Mouse (Mus musculus): ENCODE measurements around the gene Cdk13. TPM values are rescaled to one million over a fixed set of nuclear protein-coding genes. Genes with fewer than 3 reads are reported as not detected.

Cdk13 gene
- polyA plus RNA-seq, 1 experiment from 2014 or later: 16.2 TPM

GRCm38 (mm10) chr13:17773112-17773511, 31.8 kb downstream of the Cdk13 start:
- no peak for DNase-seq (ENCODE audit: low spot score)
- Histone ChIP-seq H3K9me3 (replicated peaks; ENCODE audit: low read length) (no peaks in the 10 kb centered on the region), H3K36me3 (ENCODE audit: insufficient read depth, low read length) (peaks cover 5% of the 10 kb centered on the region), H3K27me3 (ENCODE audit: insufficient read depth, low read length) (no peaks in the 10 kb centered on the region), H3K4me2 (ENCODE audit: low read length) (no peak overlapping the region), H3K9ac (ENCODE audit: low read depth, low read length) (no peak overlapping the region), H3K4me1 (replicated peaks; ENCODE audit: insufficient read depth, low read length) (no peaks in the 10 kb centered on the region), H3K27ac (no peak overlapping the region), H3K4me3 (replicated peaks; ENCODE audit: low read depth, low read length) (no peak overlapping the region)
- no peak for ATAC-seq (replicated peaks; ENCODE audit: low FRiP score, low read depth)
- no peak for TF ChIP-seq CTCF (IDR thresholded peaks at IDR 0.05; ENCODE audit: low read depth)

- H3K4me3 ChIP-seq (replicated peaks; ENCODE audit: low read depth, low read length): no peak overlapping the region
- ATAC-seq (replicated peaks; ENCODE audit: low FRiP score, low read depth) (no peak), DNase-seq (ENCODE audit: low spot score) (no peak)
- 79% methylated on average over 6 of the region's 6 CpGs for WGBS
- no peaks in the 10 kb centered on the region for H3K4me1 ChIP-seq (replicated peaks; ENCODE audit: insufficient read depth, low read length)
- H3K27ac ChIP-seq: no peak overlapping the region
- no peaks in the 10 kb centered on the region for H3K9me3 ChIP-seq (replicated peaks; ENCODE audit: low read length)
- H3K9ac ChIP-seq (ENCODE audit: low read depth, low read length): no peak overlapping the region
- no peak for TF ChIP-seq CTCF (IDR thresholded peaks at IDR 0.05; ENCODE audit: low read depth)
- no peak overlapping the region for H3K4me2 ChIP-seq (ENCODE audit: low read length)
- peaks cover 5% of the 10 kb centered on the region for H3K36me3 ChIP-seq (ENCODE audit: insufficient read depth, low read length)
- no peaks in the 10 kb centered on the region for H3K27me3 ChIP-seq (ENCODE audit: insufficient read depth, low read length)
Measured at GRCm38 (mm10) chr13:17772574-17772973, 32.3 kb downstream of the Cdk13 start.

- no peak for ATAC-seq (replicated peaks; ENCODE audit: low FRiP score, low read depth)
- Histone ChIP-seq H3K36me3 (ENCODE audit: insufficient read depth, low read length) (peaks cover 7% of the 10 kb centered on the region; the same call in 1 of the 2 replicates), H3K4me3 (replicated peaks; ENCODE audit: low read depth, low read length) (no peak overlapping the region), H3K4me1 (replicated peaks; ENCODE audit: insufficient read depth, low read length) (no peaks in the 10 kb centered on the region), H3K9ac (ENCODE audit: low read depth, low read length) (no peak overlapping the region), H3K27me3 (ENCODE audit: insufficient read depth, low read length) (no peaks in the 10 kb centered on the region), H3K4me2 (ENCODE audit: low read length) (no peak overlapping the region), H3K27ac (no peak overlapping the region), H3K9me3 (replicated peaks; ENCODE audit: low read length) (no peaks in the 10 kb centered on the region)
- no peak for DNase-seq (ENCODE audit: low spot score)
- 93% methylated on average over 1 of the region's 1 CpGs for WGBS
- no peak for TF ChIP-seq CTCF (IDR thresholded peaks at IDR 0.05; ENCODE audit: low read depth)
Measured at GRCm38 (mm10) chr13:17762405-17762804, 42.5 kb downstream of the Cdk13 start.

- no peak for TF ChIP-seq CTCF (IDR thresholded peaks at IDR 0.05; ENCODE audit: low read depth)
- no peak overlapping the region for H3K4me2 ChIP-seq (ENCODE audit: low read length)
- H3K4me3 ChIP-seq (replicated peaks; ENCODE audit: low read depth, low read length): no peak overlapping the region
- no peaks in the 10 kb centered on the region for H3K4me1 ChIP-seq (replicated peaks; ENCODE audit: insufficient read depth, low read length)
- H3K27me3 ChIP-seq (ENCODE audit: insufficient read depth, low read length): no peaks in the 10 kb centered on the region
- H3K9ac ChIP-seq (ENCODE audit: low read depth, low read length): no peak overlapping the region
- WGBS: 71% methylated on average over 4 of the region's 4 CpGs
- DNase-seq (ENCODE audit: low spot score) (no peak), ATAC-seq (replicated peaks; ENCODE audit: low FRiP score, low read depth) (no peak)
- H3K27ac ChIP-seq: no peak overlapping the region
- H3K36me3 ChIP-seq (ENCODE audit: insufficient read depth, low read length): peaks cover 6% of the 10 kb centered on the region; the same call in 1 of the 2 replicates
- H3K9me3 ChIP-seq (replicated peaks; ENCODE audit: low read length): no peaks in the 10 kb centered on the region
Measured at GRCm38 (mm10) chr13:17754997-17755396, 49.9 kb downstream of the Cdk13 start.

GRCm38 (mm10) chr13:17728798-17729197, 76.1 kb downstream of the Cdk13 start:
- H3K27me3 ChIP-seq (ENCODE audit: insufficient read depth, low read length): no peaks in the 10 kb centered on the region
- H3K36me3 ChIP-seq (ENCODE audit: insufficient read depth, low read length): peaks cover 12% of the 10 kb centered on the region; the same call in 1 of the 2 replicates
- no peak overlapping the region for H3K27ac ChIP-seq
- H3K9me3 ChIP-seq (replicated peaks; ENCODE audit: low read length): no peaks in the 10 kb centered on the region
- TF ChIP-seq CTCF (IDR thresholded peaks at IDR 0.05; ENCODE audit: low read depth): no peak
- no peak overlapping the region for H3K9ac ChIP-seq (ENCODE audit: low read depth, low read length)
- H3K4me3 ChIP-seq (replicated peaks; ENCODE audit: low read depth, low read length): no peak overlapping the region
- H3K4me1 ChIP-seq (replicated peaks; ENCODE audit: insufficient read depth, low read length): no peaks in the 10 kb centered on the region
- DNase-seq (ENCODE audit: low spot score): no peak
- no peak for ATAC-seq (replicated peaks; ENCODE audit: low FRiP score, low read depth)
- WGBS: 96% methylated on average over 3 of the region's 3 CpGs
- no peak overlapping the region for H3K4me2 ChIP-seq (ENCODE audit: low read length)

DNA sequence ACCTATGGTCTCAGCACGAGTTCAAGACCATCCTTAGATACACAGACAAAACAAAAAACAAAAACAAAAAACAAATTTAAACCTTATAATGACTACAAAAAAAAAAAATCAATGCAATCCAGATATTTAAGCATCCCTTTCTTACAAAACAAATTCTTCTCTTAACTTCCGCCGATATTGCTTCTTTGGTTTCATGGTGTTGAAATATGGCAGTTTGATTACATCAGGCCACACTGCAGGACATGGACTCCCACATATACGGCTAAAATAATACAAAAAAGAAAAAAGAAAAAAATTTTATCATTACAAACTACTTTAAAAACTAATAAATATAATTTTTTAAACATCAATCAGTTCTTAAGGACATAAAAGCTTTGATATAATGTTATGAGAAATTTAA, 77.0 kb downstream of the Cdk13 start:
- H3K9me3 ChIP-seq (replicated peaks; ENCODE audit: low read length): no peaks in the 10 kb centered on the region
- no peaks in the 10 kb centered on the region for H3K27me3 ChIP-seq (ENCODE audit: insufficient read depth, low read length)
- WGBS: 89% methylated on average over 4 of the region's 4 CpGs
- H3K9ac ChIP-seq (ENCODE audit: low read depth, low read length): no peak overlapping the region
- no peak overlapping the region for H3K4me2 ChIP-seq (ENCODE audit: low read length)
- ATAC-seq (replicated peaks; ENCODE audit: low FRiP score, low read depth): no peak
- H3K4me3 ChIP-seq (replicated peaks; ENCODE audit: low read depth, low read length): no peak overlapping the region
- no peak for DNase-seq (ENCODE audit: low spot score)
- no peak overlapping the region for H3K27ac ChIP-seq
- TF ChIP-seq CTCF (IDR thresholded peaks at IDR 0.05; ENCODE audit: low read depth): no peak
- H3K4me1 ChIP-seq (replicated peaks; ENCODE audit: insufficient read depth, low read length): no peaks in the 10 kb centered on the region
- peaks cover 12% of the 10 kb centered on the region; the same call in 1 of the 2 replicates for H3K36me3 ChIP-seq (ENCODE audit: insufficient read depth, low read length)

DNA sequence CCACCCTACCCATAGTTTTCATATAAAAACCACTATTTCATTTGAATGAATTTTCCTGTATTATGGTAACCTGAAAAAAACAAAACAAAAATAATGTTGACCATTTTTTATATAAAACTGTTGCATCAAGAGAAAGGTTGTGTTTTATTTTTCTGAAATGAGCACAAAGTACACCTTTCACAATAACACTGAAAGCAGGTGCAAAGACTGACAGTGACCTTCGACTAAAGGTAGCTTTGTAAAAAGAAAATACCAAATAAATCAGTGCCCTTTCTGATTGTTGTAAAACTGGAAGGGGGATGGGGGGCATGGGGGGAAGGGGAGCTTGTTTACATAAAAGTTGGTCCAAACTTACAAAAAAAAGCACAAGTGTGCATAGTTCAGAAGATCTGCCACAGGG, 87.5 kb downstream of the Cdk13 start:
- ATAC-seq (replicated peaks; ENCODE audit: low FRiP score, low read depth): no peak
- no peak for DNase-seq (ENCODE audit: low spot score)
- 85% methylated on average over 1 of the region's 1 CpGs for WGBS

More for the DNA sequence above, 87.5 kb downstream of the Cdk13 start:
- no peaks in the 10 kb centered on the region for H3K9me3 ChIP-seq (replicated peaks; ENCODE audit: low read length)
- H3K4me3 ChIP-seq (replicated peaks; ENCODE audit: low read depth, low read length): no peak overlapping the region
- no peak overlapping the region for H3K4me2 ChIP-seq (ENCODE audit: low read length)
- H3K4me1 ChIP-seq (replicated peaks; ENCODE audit: insufficient read depth, low read length): no peaks in the 10 kb centered on the region
- H3K36me3 ChIP-seq (ENCODE audit: insufficient read depth, low read length): peaks cover 23% of the 10 kb centered on the region
- no peak overlapping the region for H3K9ac ChIP-seq (ENCODE audit: low read depth, low read length)
- no peak for TF ChIP-seq CTCF (IDR thresholded peaks at IDR 0.05; ENCODE audit: low read depth)
- H3K27me3 ChIP-seq (ENCODE audit: insufficient read depth, low read length): no peaks in the 10 kb centered on the region
- H3K27ac ChIP-seq: no peak overlapping the region

Data from kidney, postnatal 0 days (tissue).